Mouse (Mus musculus) thymus, adult 2 months (tissue): Measurements from ENCODE around the gene Gm20388.

Source experiments
- CTCF ChIP-seq: fragments of 200-500 bp; IDR thresholded peaks from 2 replicates; pipeline ENCODE4 v1.5.1; 2012; ENCODE audit warnings: mild to moderate bottlenecking, control low read depth, low read length, moderate library complexity, borderline replicate concordance; ENCODE audit not compliant: control insufficient read depth, poor library complexity, insufficient read depth; ENCODE audit errors: extremely low read depth
- POLR2A ChIP-seq: fragments of 200-500 bp; IDR thresholded peaks from 2 replicates; pipeline ENCODE4 v1.6.1; 2012; ENCODE audit warnings: mild to moderate bottlenecking, low read length, control low read depth, moderate library complexity; ENCODE audit not compliant: control insufficient read depth, poor library complexity, insufficient read depth; ENCODE audit errors: extremely low read depth

GRCm38 (mm10) chr8:122938170-122938569 lies 3027.5 kb downstream of the Gm20388 start:
- TF ChIP-seq POLR2A (no peak), CTCF (no peak)
